Mouse (Mus musculus) midbrain, embryonic 10.5 days (tissue): ENCODE data around the gene 4930564D02Rik. TPM values are rescaled to one million over a fixed set of nuclear protein-coding genes. Genes with fewer than 3 reads are reported as not detected.
A peak's percentile ranks its signal among the peaks of the same experiment; 100 is the strongest.

Source experiments
- DNase-seq: peaks from one replicate; pipeline ENCODE4 v3.0.0-alpha.2; 2017; ENCODE audit warnings: low spot score
- H3K27ac ChIP-seq: fragments of 300-500 bp; sonication (generic); replicated peaks from 2 replicates; pipeline ENCODE4 v1.5.1; 2016; ENCODE audit warnings: mild to moderate bottlenecking
- H3K27me3 ChIP-seq: fragments of 300-500 bp; sonication (generic); 2 replicates; pipeline ENCODE4 v1.6.1; 2016; ENCODE audit warnings: low read depth, mild to moderate bottlenecking; ENCODE audit not compliant: poor library complexity, severe bottlenecking
- H3K36me3 ChIP-seq: fragments of 300-500 bp; sonication (generic); 2 replicates; pipeline ENCODE4 v1.6.1; 2016; ENCODE audit warnings: mild to moderate bottlenecking, moderate library complexity
- H3K4me1 ChIP-seq: fragments of 300-500 bp; sonication (generic); 2 replicates; pipeline ENCODE4 v1.6.1; 2016
- H3K4me3 ChIP-seq: fragments of 300-500 bp; sonication (generic); 2 replicates; pipeline ENCODE4 v1.5.1; 2016; ENCODE audit warnings: mild to moderate bottlenecking, moderate library complexity
- H3K9me3 ChIP-seq: fragments of 300-500 bp; sonication (generic); replicated peaks from 2 replicates; pipeline ENCODE4 v1.6.1; 2016; ENCODE audit warnings: mild to moderate bottlenecking
- WGBS: fragments of 180-500 bp; shearing (Covaris S2); methylation state at CpG from one replicate; pipeline ENCODE4 v1.1.7; 2016; 5-methylcytosine and 5-hydroxymethylcytosine counted together
- polyA plus RNA-seq: library from polyadenylated mRNA; unstranded; fragments of >200 nt; fragmentation: Nextera tagmentation; extraction: Ambion mirVana; gene quantifications from 2 replicates; pipeline ENCODE4 v1.2.1, GENCODE M21; 2016

Gene 4930564D02Rik
- polyA plus RNA-seq, 1 experiment from 2014 or later = not detected

- H3K27me3 ChIP-seq = peaks cover 29% of the 10 kb centered on the region
- H3K36me3 ChIP-seq = no peaks in the 10 kb centered on the region
- no peaks in the 10 kb centered on the region for H3K9me3 ChIP-seq
- WGBS = 82% methylated on average over 3 of the region's 3 CpGs
- H3K27ac ChIP-seq = no peak overlapping the region
- H3K4me1 ChIP-seq = peaks cover 3% of the 10 kb centered on the region; the same call in 1 of the 2 replicates
- DNase-seq = no peak
- no peak overlapping the region for H3K4me3 ChIP-seq
Measured at GRCm38 (mm10) chr3:105061496-105061895, 5.1 kb upstream of the 4930564D02Rik start.

- H3K27ac ChIP-seq = no peak overlapping the region
- WGBS = 50% methylated on average over 1 of the region's 1 CpGs
Measured at GRCm38 (mm10) chr3:105061991-105062390, 4.7 kb upstream of the 4930564D02Rik start.

GRCm38 (mm10) chr3:105062676-105063075 is 4.0 kb upstream of the 4930564D02Rik start:
- no peak overlapping the region for H3K4me3 ChIP-seq
- H3K27me3 ChIP-seq = peaks cover 29% of the 10 kb centered on the region
- 87% methylated on average over 9 of the region's 9 CpGs for WGBS
- no peaks in the 10 kb centered on the region for H3K36me3 ChIP-seq
- no peaks in the 10 kb centered on the region for H3K9me3 ChIP-seq
- no peak overlapping the region for H3K27ac ChIP-seq
- no peak for DNase-seq
- peaks cover 3% of the 10 kb centered on the region; the same call in 1 of the 2 replicates for H3K4me1 ChIP-seq

More at GRCm38 (mm10) chr3:105061991-105062390, 4.7 kb upstream of the 4930564D02Rik start:
- peaks cover 3% of the 10 kb centered on the region; the same call in 1 of the 2 replicates for H3K4me1 ChIP-seq
- H3K4me3 ChIP-seq = no peak overlapping the region
- peaks cover 29% of the 10 kb centered on the region for H3K27me3 ChIP-seq
- no peaks in the 10 kb centered on the region for H3K36me3 ChIP-seq
- DNase-seq = no peak
- H3K9me3 ChIP-seq = no peaks in the 10 kb centered on the region

GRCm38 (mm10) chr3:105070553-105070952 is 3.9 kb downstream of the 4930564D02Rik start:
- Histone ChIP-seq H3K27ac (no peak overlapping the region), H3K4me1 (no peaks in the 10 kb centered on the region), H3K36me3 (no peaks in the 10 kb centered on the region), H3K4me3 (no peak overlapping the region), H3K27me3 (no peaks in the 10 kb centered on the region), H3K9me3 (no peaks in the 10 kb centered on the region)
- 65% methylated on average over 8 of the region's 8 CpGs for WGBS
- no peak for DNase-seq

GRCm38 (mm10) chr3:105071251-105071650 is 4.6 kb downstream of the 4930564D02Rik start:
- DNase-seq = no peak
- no peak overlapping the region for H3K27ac ChIP-seq
- H3K9me3 ChIP-seq = no peaks in the 10 kb centered on the region
- H3K4me3 ChIP-seq = no peak overlapping the region
- H3K36me3 ChIP-seq = no peaks in the 10 kb centered on the region
- H3K4me1 ChIP-seq = no peaks in the 10 kb centered on the region
- WGBS = 91% methylated on average over 5 of the region's 5 CpGs
- H3K27me3 ChIP-seq = no peaks in the 10 kb centered on the region

GRCm38 (mm10) chr3:105072536-105072935 is 5.9 kb downstream of the 4930564D02Rik start:
- Histone ChIP-seq H3K4me1 (0 out of 2 replicates have a peak, but pooled peaks cover under 1% of the 10 kb centered on the region), H3K27me3 (no peaks in the 10 kb centered on the region), H3K4me3 (no peak overlapping the region), H3K9me3 (no peaks in the 10 kb centered on the region), H3K27ac (no peak overlapping the region), H3K36me3 (no peaks in the 10 kb centered on the region)
- DNase-seq = no peak
- 91% methylated on average over 10 of the region's 10 CpGs for WGBS

- Histone ChIP-seq H3K27me3 (no peaks in the 10 kb centered on the region), H3K4me3 (no peak overlapping the region), H3K9me3 (no peaks in the 10 kb centered on the region), H3K27ac (no peak overlapping the region), H3K4me1 (peaks cover 15% of the 10 kb centered on the region), H3K36me3 (no peaks in the 10 kb centered on the region)
- DNase-seq = no peak
- WGBS = 97% methylated on average over 5 of the region's 5 CpGs
Measured at GRCm38 (mm10) chr3:105075796-105076195, 9.2 kb downstream of the 4930564D02Rik start.

GRCm38 (mm10) chr3:105078231-105078826 is 11.7 kb downstream of the 4930564D02Rik start:
- Histone ChIP-seq H3K27me3 (no peaks in the 10 kb centered on the region), H3K9me3 (no peaks in the 10 kb centered on the region), H3K4me3 (no peak overlapping the region), H3K27ac (peak overlapping the region; percentile 53; the same call in 1 of the 2 replicates), H3K36me3 (no peaks in the 10 kb centered on the region), H3K4me1 (peaks cover 15% of the 10 kb centered on the region)
- peak; percentile 84 for DNase-seq
- 25% methylated on average over 7 of the region's 7 CpGs for WGBS

- no peak for DNase-seq
- Histone ChIP-seq H3K36me3 (no peaks in the 10 kb centered on the region), H3K4me1 (0 out of 2 replicates have a peak, but pooled peaks cover 2% of the 10 kb centered on the region), H3K4me3 (no peak overlapping the region), H3K27me3 (no peaks in the 10 kb centered on the region), H3K9me3 (no peaks in the 10 kb centered on the region), H3K27ac (no peak overlapping the region)
- WGBS = 80% methylated on average over 3 of the region's 3 CpGs
Measured at GRCm38 (mm10) chr3:105087344-105087743, 20.7 kb downstream of the 4930564D02Rik start.

- Histone ChIP-seq H3K27me3 (no peaks in the 10 kb centered on the region), H3K9me3 (no peaks in the 10 kb centered on the region), H3K4me3 (no peak overlapping the region), H3K36me3 (no peaks in the 10 kb centered on the region), H3K27ac (no peak overlapping the region), H3K4me1 (peaks cover 7% of the 10 kb centered on the region; the same call in 1 of the 2 replicates)
- 95% methylated on average over 2 of the region's 2 CpGs for WGBS
- DNase-seq = no peak
Measured at GRCm38 (mm10) chr3:105088638-105089037, 22.0 kb downstream of the 4930564D02Rik start.

- Histone ChIP-seq H3K27me3 (no peaks in the 10 kb centered on the region), H3K4me3 (no peak overlapping the region), H3K9me3 (no peaks in the 10 kb centered on the region), H3K27ac (no peak overlapping the region), H3K36me3 (no peaks in the 10 kb centered on the region), H3K4me1 (peaks cover 8% of the 10 kb centered on the region; the same call in 1 of the 2 replicates)
- 93% methylated on average over 7 of the region's 7 CpGs for WGBS
- DNase-seq = no peak
Measured at GRCm38 (mm10) chr3:105090147-105090546, 23.5 kb downstream of the 4930564D02Rik start.

- no peaks in the 10 kb centered on the region for H3K36me3 ChIP-seq
- peak; percentile 37 for DNase-seq
- H3K4me1 ChIP-seq = peaks cover 8% of the 10 kb centered on the region; the same call in 1 of the 2 replicates
- WGBS = 29% methylated on average over 3 of the region's 3 CpGs
- no peak overlapping the region for H3K27ac ChIP-seq
- no peak overlapping the region for H3K4me3 ChIP-seq
- no peaks in the 10 kb centered on the region for H3K9me3 ChIP-seq
- H3K27me3 ChIP-seq = no peaks in the 10 kb centered on the region
Measured at GRCm38 (mm10) chr3:105090981-105091380, 24.3 kb downstream of the 4930564D02Rik start.

GRCm38 (mm10) chr3:105092721-105093505 is 26.3 kb downstream of the 4930564D02Rik start:
- no peak overlapping the region; the same call in 1 of the 2 replicates for H3K27ac ChIP-seq
- no peaks in the 10 kb centered on the region for H3K9me3 ChIP-seq
- 0 out of 2 replicates have a peak, but pooled peaks cover 5% of the 10 kb centered on the region for H3K27me3 ChIP-seq
- H3K36me3 ChIP-seq = no peaks in the 10 kb centered on the region
- DNase-seq = no peak
- no peak overlapping the region for H3K4me3 ChIP-seq
- peaks cover 8% of the 10 kb centered on the region; the same call in 1 of the 2 replicates for H3K4me1 ChIP-seq
- 71% methylated on average over 11 of the region's 11 CpGs for WGBS
